Mouse (Mus musculus): Measurements from ENCODE around the gene Rasa2.

DNA sequence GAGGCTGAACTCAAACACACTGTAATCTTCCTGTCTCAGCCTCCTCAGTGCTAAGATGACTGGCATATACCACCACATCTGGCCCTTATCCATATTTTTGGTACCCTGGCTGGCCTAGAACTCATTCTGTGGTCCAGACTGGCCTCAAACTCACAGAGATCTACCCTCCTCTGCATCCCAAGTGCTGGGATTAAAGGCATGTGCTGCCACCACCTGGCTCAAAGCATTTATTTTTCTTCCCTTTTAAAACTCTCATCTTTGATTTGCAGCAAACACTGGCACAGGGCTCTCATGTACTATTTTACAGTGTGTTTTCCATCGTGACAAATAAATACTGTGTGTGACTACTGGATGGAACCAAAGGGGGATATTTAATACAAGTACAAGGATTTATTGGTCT is 77.3 kb downstream of the Rasa2 start:
- TF ChIP-seq CTCF (IDR thresholded peaks at IDR 0.05; ENCODE audit: extremely low read depth, insufficient read depth, insufficient read length, insufficient replicate concordance) (no peak), POLR2A (IDR thresholded peaks at IDR 0.05; ENCODE audit: low read depth, low read length) (no peak)

Data from spleen, adult 2 months (tissue).